Mouse (Mus musculus) liver, adult 2 months (tissue): ENCODE measurements around the gene Atmin. TPM values are rescaled to one million over a fixed set of nuclear protein-coding genes. Genes with fewer than 3 reads are reported as not detected.

Experiments
- DNase-seq: peaks from one replicate; pipeline ENCODE4 v3.0.0-alpha.2; 2011; ENCODE audit warnings: low read depth, low spot score; ENCODE audit errors: extremely low read depth
- H3K27ac ChIP-seq: fragments of 200-500 bp; replicated peaks from 2 replicates; pipeline ENCODE4 v1.5.1; 2012; ENCODE audit warnings: low read depth, mild to moderate bottlenecking, control low read depth, inconsistent platforms, low read length; ENCODE audit not compliant: insufficient read depth
- H3K27me3 ChIP-seq: fragments of 200-500 bp; 2 replicates; pipeline ENCODE4 v1.6.1; 2012; ENCODE audit warnings: mild to moderate bottlenecking, moderate library complexity, low read length, inconsistent platforms; ENCODE audit not compliant: control insufficient read depth, insufficient read depth
- H3K36me3 ChIP-seq: fragments of 200-500 bp; 2 replicates; pipeline ENCODE4 v1.6.1; 2012; ENCODE audit warnings: low read length, inconsistent platforms; ENCODE audit not compliant: control insufficient read depth, insufficient read depth
- H3K4me1 ChIP-seq: fragments of 200-500 bp; 2 replicates; pipeline ENCODE4 v1.6.1; 2011; ENCODE audit warnings: low read length; ENCODE audit not compliant: control insufficient read depth, insufficient read depth
- H3K4me3 ChIP-seq: fragments of 200-500 bp; 2 replicates; pipeline ENCODE4 v1.5.1; 2011; ENCODE audit warnings: low read depth, mild to moderate bottlenecking, control low read depth, low read length, moderate library complexity; ENCODE audit not compliant: insufficient read depth
- H3K79me2 ChIP-seq: fragments of 200-500 bp; 2 replicates; pipeline ENCODE4 v1.6.1; 2012; ENCODE audit warnings: inconsistent platforms, mild to moderate bottlenecking, low read length, moderate library complexity; ENCODE audit not compliant: control insufficient read depth, insufficient read depth
- H3K9ac ChIP-seq: fragments of 200-500 bp; 2 replicates; pipeline ENCODE4 v1.6.1; 2012; ENCODE audit warnings: low read depth, mild to moderate bottlenecking, control low read depth, inconsistent platforms, low read length
- CTCF ChIP-seq: fragments of 200-500 bp; IDR thresholded peaks from 2 replicates; pipeline ENCODE4 v1.5.1; 2011; ENCODE audit warnings: low read depth, low read length, control low read depth
- POLR2A ChIP-seq: fragments of 200-500 bp; IDR thresholded peaks from 2 replicates; pipeline ENCODE4 v1.6.1; 2011; ENCODE audit warnings: low read length, control low read depth; ENCODE audit not compliant: insufficient read depth; ENCODE audit errors: extremely low read depth
- WGBS: fragments of 180-500 bp; shearing (Covaris S2); methylation state at CpG from one replicate; pipeline ENCODE4 v1.1.7; 2018; 5-methylcytosine and 5-hydroxymethylcytosine counted together
- polyA plus RNA-seq: library from polyadenylated mRNA; depleted of rRNA; stranded (reverse); fragments of >200 nt; gene quantifications from 2 replicates; pipeline ENCODE4 v1.2.3, GENCODE M21; 2012
- total RNA-seq: library from RNA; depleted of rRNA; stranded (reverse); fragments of >200 nt; gene quantifications from 2 replicates; pipeline ENCODE4 v1.2.3, GENCODE M21; 2014

Atmin gene
- total and polyA plus RNA-seq, 2 experiments = 2.9 to 4.1 TPM

DNA sequence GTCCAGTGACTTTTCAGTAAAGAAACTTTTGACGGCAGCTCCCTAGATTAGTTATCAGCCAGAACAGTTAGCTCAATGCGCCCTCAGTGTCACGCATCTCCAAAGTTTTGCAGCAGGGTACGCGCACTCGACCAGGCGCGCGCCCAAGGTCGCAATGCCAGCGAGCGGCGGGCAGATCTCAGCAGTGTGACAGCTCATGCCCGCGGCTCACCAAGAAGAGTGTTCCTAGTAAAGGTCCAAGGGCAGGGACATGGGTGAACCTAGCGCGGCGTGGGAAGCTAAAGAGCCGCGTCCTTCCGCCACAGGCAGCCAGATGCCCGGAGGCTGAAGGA lies 22.2 kb upstream of the Atmin start:
- TF ChIP-seq POLR2A = no peak
- no peak for TF ChIP-seq CTCF
- H3K27ac ChIP-seq = peak overlapping the region; percentile 73
- H3K4me3 ChIP-seq = peak overlapping the region; percentile 88
- DNase-seq = no peak
- peaks cover 4% of the 10 kb centered on the region; the same call in 1 of the 2 replicates for H3K4me1 ChIP-seq
- WGBS = under 1% methylated on average over 22 of the region's 22 CpGs
- no peaks in the 10 kb centered on the region for H3K27me3 ChIP-seq
- no peaks in the 10 kb centered on the region for H3K36me3 ChIP-seq
- peaks cover 6% of the 10 kb centered on the region; the same call in 1 of the 2 replicates for H3K79me2 ChIP-seq
- peak overlapping the region; percentile 85 for H3K9ac ChIP-seq

DNA sequence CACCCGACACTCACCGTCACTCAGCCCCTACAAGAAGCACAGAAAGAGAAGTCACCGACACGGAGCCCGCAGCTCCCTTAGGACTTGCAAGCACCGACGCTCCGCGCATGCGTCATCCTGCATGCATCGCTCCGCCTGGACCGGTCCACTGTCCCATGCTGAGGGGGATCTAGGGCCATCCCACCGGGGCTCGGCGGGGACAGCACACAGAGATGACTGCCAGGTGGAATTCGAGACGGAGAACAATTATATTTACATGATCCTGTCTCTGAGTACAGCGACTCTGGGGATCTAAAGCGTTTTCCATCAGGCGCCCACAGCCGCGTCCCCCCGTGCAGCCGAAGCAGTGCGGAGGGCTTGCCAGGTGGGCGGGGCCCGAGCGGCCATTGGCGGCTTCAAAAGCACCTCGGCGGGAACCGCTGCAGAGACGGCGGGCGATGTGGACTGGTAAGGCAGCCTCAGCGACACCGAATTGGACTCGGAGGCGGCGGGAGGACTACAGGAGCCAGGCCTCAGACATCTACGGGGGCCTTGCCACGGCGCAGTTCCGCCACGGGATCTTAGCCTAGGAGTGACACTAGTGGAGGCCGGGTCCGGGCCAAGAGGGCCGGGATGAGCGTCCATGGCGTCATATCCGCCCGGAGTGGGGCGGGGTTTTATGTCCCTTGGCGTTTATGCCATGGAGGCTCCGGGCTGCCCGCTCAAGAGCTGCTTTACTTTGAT lies 21.7 kb upstream of the Atmin start, which contains the start of the genes Cmc2 and Cenpn:
Gene Cmc2 (minus strand): TSS at position 119 of the 723 bp plus-strand sequence.
Gene Cenpn (plus strand): TSS at position 394 of the 723 bp plus-strand sequence.
- Histone ChIP-seq H3K79me2 (peaks cover 6% of the 10 kb centered on the region; the same call in 1 of the 2 replicates), H3K27me3 (no peaks in the 10 kb centered on the region), H3K27ac (peak within 1 kb of the TSS; percentile 73), H3K9ac (peak within 1 kb of the TSS; percentile 88), H3K4me1 (peaks cover 4% of the 10 kb centered on the region; the same call in 1 of the 2 replicates), H3K36me3 (no peaks in the 10 kb centered on the region), H3K4me3 (peak within 1 kb of the TSS; percentile 88)
- DNase-seq = peak; percentile 87
- WGBS = under 1% methylated on average over 57 of the region's 57 CpGs
- TF ChIP-seq POLR2A (peak; percentile 89), CTCF (no peak)

DNA sequence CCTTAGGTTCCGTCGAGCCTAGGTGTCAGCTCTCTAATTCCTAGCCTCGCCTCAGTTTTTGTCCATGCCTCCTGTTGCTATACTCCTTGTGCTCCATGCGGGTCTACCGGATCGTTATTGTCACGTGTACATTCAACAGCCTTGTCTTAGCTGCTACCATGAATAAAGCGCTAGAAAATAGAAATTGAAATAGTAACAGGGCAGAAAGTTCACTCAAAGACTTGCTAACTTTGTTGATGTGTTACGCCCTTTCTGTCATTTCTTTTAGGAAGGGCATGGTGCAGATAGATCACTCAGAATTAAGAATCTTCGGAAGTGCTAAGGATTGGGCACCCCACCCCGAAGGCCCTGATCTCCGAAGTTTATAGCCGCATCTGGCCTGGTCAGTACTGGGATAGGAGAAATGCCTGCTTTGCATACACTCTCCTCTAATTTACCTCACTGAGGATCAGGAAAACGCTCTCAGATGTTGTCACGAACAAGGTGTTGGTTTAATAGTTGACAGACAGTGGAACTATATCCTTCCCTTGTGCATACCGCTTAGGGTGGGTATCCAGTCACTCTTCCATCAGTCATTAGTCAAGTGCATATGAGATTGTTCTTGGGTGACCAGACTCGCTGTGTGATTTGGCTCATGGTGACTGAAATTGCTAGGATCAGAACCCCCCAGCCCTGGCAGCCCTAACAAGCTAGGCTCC lies 21.0 kb upstream of the Atmin start:
- peak overlapping the region; percentile 88 for H3K9ac ChIP-seq
- peak overlapping the region; percentile 73 for H3K27ac ChIP-seq
- no peaks in the 10 kb centered on the region for H3K27me3 ChIP-seq
- peaks cover 3% of the 10 kb centered on the region; the same call in 1 of the 2 replicates for H3K79me2 ChIP-seq
- no peaks in the 10 kb centered on the region for H3K36me3 ChIP-seq
- DNase-seq = no peak
- 28% methylated on average over 17 of the region's 17 CpGs for WGBS
- H3K4me3 ChIP-seq = peak overlapping the region; percentile 88
- H3K4me1 ChIP-seq = peaks cover 4% of the 10 kb centered on the region; the same call in 1 of the 2 replicates
- TF ChIP-seq CTCF (no peak), POLR2A (no peak)

DNA sequence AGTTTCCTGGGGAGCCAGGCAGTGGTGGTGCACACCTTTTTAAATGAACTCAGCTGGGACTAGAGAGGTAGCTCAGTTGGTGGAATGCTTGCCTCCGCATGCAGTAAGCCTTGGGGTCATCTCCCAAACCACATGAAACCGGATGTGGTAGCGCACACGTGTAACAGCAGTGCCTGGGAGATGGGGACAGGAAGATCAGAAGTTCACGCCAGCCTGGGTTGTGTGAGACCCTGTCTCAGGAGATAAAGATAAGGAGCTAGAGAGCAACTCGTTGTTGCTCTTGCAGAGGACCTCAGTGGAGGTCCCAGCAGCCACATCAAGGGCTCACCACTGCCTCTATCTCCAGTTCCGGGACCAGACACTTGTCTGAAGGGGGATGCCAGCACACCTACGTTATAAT lies 19.7 kb upstream of the Atmin start:
- Histone ChIP-seq H3K79me2 (peaks cover 3% of the 10 kb centered on the region; the same call in 1 of the 2 replicates), H3K4me3 (no peak overlapping the region), H3K27me3 (no peaks in the 10 kb centered on the region), H3K36me3 (no peaks in the 10 kb centered on the region), H3K27ac (no peak overlapping the region), H3K4me1 (peaks cover 4% of the 10 kb centered on the region; the same call in 1 of the 2 replicates), H3K9ac (no peak overlapping the region)
- no peak for DNase-seq
- 84% methylated on average over 8 of the region's 8 CpGs for whole genome bisulfite sequencing
- TF ChIP-seq POLR2A = no peak

DNA sequence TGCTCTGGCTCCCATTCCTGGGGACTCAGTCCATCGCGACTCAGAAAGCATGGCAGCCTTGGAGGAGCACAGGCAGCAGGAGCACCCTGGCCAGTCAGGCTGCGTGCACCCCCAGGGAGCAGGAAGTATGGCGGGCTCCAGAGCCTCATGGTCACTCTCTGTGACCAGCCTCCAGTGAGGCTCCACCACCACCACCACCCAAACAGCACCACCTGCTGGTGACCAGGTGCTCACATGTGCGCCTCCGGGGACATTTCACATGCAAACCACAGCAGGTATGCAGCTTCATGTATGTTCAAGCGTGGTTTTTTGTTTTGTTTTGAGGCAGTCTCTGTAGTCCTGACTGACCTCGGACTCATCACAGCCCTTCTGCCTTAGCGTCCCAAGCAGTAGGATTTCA lies 15.3 kb upstream of the Atmin start:
- WGBS = 90% methylated on average over 9 of the region's 9 CpGs
- no peak overlapping the region for H3K27ac ChIP-seq
- H3K4me1 ChIP-seq = no peaks in the 10 kb centered on the region
- no peak for DNase-seq
- H3K79me2 ChIP-seq = no peaks in the 10 kb centered on the region
- H3K36me3 ChIP-seq = no peaks in the 10 kb centered on the region
- no peaks in the 10 kb centered on the region for H3K27me3 ChIP-seq
- no peak overlapping the region for H3K4me3 ChIP-seq
- H3K9ac ChIP-seq = no peak overlapping the region
- TF ChIP-seq CTCF (peak; percentile 78), POLR2A (no peak)
